Mouse (Mus musculus) layer of hippocampus, postnatal 25 days (tissue): ENCODE results near the gene Sox5. TPM values are rescaled to one million over a fixed set of nuclear protein-coding genes. Genes with fewer than 3 reads are reported as not detected.

Source experiments
- DNase-seq, 2 experiments: peaks; one replicate each; pipeline ENCODE4 v3.0.0; 2022; ENCODE audit warnings: mixed read lengths in 2 of 2, low spot score in 1 of 2; ENCODE audit errors: extremely low spot score in 1 of 2
- total RNA-seq, 2 experiments: library from RNA; stranded (reverse); gene quantifications; 2 replicates each; pipeline ENCODE4 v1.2.3; 2021

The Sox5 gene
- 10 to 100 TPM; 31.4 to 38.6 TPM for total RNA-seq

DNA sequence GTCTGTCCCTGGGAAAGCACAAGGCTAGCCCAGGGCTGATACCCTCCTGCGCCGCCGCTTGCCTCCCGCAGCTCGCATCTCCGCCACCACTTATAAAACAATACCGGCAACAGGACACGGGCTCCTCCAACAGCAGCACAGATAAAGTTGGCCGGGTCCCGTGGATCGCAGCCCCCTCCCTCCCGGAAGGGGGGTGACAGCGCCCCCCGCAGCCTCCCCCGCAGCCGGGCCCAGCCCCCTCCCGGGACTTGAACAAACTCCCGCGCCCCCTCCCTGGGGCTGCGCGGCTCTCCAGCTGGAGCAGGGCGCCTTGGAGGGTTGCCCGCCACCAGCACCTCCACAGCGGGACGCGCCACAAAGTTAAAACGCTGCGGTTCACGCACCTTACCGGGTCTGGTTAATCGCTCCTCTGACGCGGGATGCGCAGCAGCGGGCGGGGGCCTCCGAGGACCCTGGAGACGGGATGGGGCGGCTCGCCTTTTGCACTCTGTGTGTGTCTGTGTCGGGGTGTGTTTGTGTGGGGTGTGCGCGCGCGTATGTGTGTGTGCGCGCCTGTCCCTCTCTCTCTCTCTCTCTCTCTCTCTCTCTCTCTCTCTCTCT lies at the start of gene Sox5:
TSS of gene Sox5 (minus strand) at position 547 of the 600 bp plus-strand sequence.
- peak; percentile 40 to 41 for DNase-seq

DNA sequence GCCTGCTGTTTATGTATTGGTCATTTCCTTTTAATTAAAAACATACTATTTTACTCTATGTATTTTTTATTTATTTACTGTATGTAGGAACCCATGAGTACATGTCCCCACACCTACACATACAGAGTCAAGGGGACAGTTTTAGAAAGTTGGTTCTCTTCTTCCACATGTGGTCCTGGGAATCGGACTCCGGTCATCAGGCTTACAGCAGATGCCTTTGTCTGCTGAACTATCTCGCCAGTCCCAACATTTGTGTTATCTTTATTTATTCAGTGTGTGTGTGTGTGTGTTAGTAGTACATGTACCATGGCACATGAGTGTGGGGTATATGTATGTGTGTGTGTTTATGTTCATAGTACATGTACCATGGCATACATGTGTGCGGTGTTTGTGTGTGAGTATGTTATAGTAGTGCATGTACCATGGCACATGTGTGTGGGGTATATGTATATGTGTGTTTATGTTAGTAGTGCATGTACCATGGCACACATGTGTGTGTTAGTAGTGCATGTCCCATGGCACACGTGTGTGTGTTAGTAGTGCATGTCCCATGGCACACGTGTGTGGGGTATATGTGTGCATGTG lies 43.3 kb upstream of the Sox5 start:
- no peak for DNase-seq

DNA sequence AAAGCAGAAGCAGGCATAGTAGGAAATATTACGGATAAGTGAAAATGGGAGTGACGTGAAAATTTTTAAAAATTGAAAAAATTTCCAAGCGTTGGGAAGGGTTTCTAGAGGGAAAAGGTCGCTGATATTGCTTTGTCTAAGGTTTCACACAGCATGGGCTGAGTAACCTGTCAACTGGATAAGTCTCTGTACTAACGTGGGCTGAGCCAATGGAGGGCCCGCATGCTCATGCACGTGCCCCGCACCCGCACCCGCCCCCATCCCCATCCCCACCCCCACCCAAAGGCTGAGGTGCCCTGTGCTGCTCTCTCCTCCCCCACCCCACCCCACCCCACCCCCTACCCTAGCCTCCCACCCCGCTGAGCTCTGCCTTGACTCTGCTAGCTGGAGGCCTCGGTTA lies 42.4 kb upstream of the Sox5 start:
- no peak for DNase-seq

DNA sequence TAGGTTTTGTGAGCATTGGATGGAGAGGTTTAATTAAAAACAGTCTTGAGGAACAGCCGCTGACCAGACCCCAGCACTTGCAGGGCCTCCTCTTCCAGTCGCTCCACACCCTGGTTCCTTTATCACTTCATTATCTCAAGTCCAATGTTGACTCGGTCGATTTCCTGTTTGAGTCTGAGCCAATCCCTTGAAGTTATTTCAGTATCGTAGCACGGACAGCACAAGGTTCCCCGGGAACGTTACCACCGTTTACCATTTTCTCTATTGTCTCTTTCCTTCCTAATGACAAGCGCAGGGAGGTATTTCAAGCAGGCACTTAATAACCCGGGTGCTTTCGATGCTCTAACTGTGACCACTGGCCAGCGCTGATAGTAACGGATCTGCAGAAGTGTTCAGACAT lies 40.8 kb upstream of the Sox5 start:
- no peak for DNase-seq

DNA sequence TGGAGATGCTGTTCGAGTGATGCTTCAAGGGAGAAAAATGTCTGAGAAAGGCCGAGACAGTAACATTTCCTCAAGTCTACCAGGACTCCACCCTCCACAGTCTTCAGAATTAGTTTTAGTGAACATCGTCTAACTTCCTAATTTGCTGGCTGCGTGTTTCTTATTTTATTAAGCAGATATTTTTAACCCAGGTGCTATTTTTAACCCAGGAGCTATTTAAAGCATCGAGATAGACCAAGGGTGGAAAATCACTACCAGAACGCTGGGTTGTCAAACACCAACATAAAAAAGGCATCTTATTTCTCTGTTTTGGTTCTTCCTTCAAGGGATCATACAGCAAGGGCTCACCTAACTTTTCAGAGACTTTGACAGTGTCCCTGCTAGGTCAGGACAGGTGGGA lies 39.2 kb upstream of the Sox5 start:
- DNase-seq: no peak

DNA sequence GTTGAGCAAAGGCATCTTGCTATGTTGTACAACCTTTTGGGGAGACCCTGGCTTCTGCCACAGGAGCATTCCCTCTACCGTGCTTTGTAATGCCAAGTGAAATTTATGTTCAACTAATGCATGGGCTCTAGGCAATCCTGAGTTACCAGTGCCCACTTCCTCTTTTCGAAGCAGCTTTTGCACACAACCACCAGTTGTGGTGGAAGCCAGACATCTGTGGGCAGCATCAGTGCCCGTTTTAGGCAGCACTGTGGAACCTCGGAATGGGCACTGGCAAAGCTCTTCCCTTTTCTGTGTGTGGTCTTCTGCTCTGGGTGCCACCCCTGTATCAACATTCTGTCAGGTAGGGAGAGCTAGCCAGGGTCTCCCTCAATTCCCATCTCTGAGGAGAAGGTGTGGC lies 36.2 kb upstream of the Sox5 start:
- DNase-seq: no peak

DNA sequence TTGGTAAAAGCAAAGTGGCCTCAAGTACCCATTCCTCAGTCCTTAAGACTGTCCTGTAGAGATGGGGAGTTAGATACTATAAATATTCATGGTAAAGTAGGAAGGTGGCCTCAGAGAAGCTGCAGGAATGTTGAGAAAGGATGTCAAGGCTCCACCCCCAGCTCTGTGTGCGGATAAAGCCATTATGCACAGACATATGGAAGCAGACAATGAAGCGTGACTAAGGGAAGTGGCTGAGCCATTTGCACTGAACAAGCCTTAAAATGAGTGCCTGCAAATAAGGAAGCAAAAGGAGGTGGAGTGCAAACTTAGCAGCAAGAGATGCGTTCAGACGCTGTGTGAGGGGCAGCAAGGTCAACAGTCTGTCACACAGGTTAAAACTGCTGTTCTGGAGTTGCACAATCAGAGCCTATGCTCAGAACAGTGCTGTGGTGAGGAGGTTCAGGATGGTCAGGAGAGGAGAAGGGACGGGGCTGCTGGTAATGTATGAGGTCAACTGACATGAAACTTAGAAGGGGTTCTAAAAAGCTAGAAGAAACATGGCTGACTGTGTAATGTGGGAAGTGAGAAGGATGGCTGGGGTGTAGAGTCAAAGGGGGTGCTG lies 35.7 kb upstream of the Sox5 start:
- no peak for DNase-seq

DNA sequence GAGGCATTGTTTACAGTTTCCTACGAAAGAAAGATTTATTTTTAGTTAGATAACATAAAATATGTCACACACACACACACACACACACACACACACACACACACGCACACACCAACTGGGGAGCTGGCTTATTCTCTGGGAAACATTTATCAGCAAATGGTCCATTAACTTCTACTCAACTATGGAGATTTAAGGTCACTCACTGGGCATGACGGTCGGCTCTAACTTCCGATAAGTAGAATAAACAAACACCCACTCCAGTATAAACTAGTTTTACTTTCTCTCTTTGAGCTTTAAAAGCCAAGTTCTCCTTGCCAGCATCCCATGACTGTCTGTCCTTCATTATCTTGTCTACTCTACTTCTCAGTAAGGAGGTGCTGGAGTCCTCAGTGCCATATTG lies 33.8 kb upstream of the Sox5 start:
- DNase-seq: no peak

DNA sequence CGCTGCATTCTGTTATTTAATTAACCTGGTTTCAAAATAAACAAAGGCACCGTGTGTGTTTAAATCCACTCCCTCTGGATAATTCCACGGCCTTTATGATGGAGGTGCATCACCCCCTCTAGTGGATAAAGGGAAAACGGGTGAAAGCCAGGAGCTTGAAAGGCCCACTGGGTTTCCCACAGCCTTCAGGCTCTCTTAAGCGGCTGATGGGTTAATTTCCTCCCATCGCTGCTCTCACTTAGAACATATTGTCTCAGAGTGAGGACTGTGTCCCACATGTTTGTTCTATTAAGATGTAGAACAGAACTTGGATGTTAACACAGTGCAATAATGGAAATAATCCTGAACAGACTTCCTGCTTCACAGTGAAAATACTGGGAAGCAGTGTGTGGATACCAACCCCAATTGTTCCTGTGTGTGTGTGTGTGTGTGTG lies 33.2 kb upstream of the Sox5 start:
- DNase-seq: peak; percentile 20 to 25

DNA sequence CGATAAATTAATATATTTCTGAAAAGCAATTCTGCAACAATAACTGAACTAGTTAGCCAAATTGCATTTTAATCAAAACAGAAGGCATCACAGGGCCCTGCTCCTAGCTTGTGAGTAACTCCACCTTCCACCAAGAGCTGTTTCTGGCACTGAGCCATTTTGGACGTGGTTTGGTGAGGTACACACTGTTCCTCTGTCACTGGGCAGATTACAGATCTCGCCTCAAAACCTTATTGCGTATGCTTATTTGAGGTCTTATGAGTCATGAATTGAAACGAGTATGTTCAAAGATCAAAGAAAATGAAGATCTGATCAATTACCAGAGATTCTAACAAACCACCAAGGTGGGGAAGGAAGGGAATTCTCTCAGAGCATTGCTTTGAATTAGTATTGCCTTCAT lies 22.5 kb upstream of the Sox5 start:
- DNase-seq: no peak

DNA sequence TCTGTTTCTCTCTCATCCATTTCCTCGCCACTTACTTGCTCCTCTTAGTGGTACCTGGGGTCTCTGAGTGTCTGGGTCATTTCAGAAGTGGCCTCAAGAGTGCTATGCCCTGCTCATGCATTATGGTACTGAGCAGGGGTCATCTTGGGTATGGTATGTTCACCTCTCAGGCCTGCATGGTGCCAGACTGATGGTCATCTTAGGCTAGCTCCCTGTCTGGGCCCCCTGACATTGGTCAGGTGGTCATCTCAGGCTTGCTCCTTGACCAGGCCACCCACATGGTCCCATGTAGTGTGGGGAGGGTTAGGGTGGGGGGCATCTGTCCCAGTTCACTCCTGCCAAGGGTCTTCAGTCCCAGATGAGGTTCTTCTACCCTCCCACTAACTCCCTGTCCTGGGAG lies 21.3 kb upstream of the Sox5 start:
- DNase-seq: no peak

DNA sequence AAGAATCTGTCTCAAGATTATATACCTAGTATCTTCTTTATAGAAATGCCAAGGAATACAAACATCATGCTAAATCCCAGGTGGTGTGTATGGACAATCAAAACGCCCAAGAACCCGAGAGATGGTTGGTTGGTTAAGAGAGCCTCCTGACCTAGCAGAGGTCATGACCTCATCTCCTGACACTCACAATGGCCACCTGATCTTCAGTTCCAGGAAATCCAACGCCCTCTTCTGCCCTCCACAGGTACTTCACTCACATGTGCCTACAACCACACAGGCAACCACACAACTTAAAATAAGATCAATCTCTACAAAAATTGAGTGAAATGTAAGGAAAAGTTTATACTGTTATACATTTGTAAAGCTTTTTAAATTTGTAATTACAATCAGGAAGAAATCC lies 12.6 kb upstream of the Sox5 start:
- DNase-seq: no peak

DNA sequence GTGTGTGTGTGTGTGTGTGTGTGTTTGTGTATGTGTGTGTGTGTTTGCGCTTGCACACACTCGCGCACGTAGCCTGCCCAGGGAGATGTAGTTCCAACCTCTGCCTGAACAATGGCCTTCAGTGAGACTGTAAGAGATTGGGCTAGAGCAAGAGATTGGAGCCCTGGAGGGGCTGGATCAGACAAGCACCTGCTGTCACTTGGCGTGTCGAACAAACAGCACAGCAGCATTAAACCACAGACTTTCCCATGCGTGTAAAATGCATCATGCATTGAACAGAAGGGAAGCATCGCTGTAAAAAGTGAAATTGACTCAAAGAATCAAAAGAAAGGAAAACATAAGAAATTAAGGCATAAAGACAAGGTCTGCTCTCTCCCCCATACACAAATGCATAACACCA lies 11.1 kb upstream of the Sox5 start:
- no peak for DNase-seq

DNA sequence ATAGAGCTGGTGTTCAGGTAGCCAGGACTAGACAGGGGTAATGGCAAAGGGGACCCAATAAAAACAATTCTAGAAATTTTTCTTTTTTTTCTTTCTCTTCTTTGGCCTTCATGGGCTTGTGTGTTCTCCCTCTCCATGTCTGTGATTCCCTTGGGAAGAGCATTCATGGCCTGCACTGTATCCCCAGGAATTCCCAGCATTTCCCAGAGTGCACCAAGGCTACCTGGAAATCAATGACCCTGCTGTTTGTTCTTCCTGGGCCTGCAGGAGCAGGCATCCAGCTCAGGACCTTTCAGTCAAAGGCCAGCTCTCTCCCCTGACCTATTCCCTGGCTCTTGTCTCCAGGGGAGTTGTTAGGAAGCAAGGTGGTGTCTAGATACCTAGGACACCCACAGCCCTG lies 1.5 kb upstream of the Sox5 start:
- DNase-seq: no peak

DNA sequence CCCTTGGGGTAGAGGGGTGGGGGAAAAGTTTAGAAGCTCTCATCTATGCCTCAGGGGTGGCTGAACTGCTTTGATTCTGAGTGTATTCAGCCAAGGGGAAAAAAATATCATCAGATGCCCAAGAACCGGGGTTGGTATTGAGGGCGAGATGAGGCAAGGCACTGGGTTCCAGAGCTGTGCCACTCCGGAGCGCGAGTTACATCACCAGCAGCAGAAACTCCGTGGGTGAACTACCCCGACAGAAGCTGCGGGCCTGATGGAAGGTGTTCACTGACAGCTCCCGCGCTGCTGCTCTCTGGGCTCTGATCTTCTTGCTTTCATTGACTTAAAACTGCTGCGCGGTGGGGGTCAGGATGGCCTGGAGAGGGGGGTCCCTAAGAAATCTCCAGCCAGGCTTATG lies 1.1 kb upstream of the Sox5 start:
- DNase-seq: peak; percentile 13 to 17

DNA sequence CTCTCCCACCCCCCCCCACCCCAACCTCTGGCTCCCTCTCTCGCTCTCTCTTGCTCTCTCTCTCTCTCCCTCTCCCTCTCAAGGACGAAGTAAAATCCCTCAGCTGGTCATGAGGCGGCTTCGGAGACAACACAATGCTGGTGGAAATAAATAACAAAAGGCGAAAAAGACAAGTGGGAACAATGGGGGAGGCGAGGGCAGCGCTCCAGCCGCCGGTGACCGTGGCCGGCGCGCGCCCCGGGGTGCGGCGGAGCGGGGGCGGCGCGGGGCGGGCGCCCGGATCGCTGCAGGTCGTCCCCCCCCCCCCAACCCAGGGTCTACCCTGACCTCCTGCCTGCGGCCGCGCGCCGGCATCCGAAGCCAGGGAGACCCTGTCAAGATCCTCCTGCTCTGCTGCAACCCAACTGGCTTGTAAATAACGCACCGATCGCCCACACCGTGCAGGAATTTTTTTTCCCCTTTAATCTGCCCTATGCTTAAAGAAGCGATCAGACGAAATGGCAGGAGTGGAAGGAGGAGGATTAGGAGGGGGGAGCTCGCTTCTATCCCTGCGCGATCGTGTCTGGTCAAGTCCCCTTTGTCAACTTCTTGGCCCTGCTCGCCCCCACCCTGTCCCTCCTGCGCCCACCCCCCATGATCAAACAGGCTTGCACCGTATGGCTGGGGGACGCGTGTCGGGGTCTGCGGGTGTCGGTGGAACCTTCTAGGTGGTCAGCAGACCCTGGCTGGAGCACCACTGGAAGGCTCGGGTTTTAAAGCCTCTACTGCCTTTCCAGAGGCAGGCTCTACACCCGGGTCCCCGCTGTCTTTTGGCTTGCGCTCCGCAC lies 467 bp upstream of the Sox5 start:
- no peak for DNase-seq

DNA sequence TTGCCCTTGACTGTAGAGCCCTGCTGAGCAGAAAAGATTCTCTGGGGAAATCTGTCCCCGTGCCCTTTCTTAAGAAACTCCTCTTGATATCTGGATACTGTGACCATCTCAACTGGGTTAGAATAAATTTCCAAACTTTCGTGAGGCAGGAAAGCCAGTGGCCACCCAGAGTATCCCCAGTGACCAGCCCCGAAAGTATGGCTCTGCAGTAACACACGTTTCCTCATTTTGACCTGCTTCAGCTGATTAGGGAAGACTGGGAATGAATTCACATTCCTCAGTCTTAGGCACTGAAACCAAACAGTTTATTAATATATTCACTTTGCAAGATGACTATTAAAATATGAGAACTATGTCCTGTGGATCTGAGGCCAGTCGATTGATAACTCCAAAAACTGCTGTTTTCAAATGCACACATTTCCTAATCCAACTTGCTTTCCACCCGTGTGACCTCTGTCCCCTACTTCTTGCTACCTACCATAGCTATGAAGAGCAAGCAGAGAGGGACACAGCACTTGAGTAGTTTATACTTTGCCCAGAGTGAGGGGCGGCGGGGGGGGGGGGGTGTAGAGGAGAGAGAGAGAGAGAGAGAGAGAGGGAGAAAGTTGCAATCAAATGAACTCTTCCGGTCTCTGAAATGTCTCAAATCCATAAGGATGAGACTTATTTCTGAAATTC lies 1.0 kb downstream of the Sox5 start:
- no peak for DNase-seq

DNA sequence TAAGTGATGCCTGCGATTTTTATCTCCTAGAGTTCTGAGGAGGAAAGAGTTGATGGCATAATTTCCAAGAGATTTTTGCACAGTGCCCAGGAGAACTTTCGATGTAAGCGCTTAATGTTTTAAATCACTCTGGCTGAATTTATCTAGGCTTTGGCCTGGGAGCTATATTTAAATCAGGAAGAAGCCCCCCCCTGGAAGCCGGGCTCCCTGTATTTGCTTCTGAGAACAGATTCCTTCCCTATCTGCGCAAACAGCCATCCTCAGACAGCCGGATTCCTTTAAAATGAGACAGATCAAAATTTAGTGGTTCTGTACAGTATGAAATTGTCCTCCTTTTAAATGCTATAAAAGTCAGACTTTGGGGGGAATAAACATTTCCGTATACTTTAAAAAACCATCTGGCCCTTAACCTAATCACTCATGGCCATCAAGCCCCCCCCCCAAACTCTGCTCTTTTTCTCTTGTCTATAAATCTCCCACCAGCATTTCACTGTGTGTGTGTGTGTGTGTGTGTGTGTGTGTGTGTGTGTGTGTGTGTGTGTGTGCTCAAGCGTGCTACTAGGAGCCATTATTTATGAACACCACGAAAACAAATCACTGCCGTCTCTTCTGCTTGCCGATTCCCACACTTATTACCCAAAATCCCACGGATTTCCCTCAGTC lies 1.7 kb downstream of the Sox5 start:
- DNase-seq: no peak

DNA sequence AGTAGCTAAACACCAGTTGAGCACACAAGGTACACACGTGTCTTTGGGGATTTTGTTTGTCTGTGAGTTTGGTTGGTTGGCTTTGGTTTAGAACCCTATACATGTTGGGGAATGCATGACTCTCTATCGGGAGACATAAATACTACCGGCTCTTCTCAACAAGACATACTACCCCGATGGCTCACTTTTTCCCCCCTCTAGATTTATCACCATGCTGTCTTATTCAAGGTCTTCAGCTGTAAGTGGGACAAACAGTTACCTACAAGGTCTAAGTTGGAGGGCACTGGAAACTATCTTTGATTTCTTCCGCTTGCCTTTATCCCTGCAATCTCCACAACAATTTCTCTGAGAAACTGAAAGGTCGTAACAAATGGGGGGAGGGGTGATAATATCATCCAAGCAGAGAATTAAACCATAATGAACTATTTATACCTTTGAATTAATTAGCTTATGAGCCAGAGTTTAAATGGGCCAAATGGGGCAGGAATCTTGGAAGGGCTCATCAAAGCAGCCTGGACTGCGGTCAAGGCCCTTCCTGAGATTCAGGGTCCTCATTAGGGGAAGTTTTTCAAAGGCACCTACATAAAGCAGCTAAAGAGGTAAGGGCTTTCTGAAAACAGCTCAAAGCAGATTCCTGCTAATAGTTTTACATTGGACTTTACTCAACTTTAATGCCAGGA lies 4.3 kb downstream of the Sox5 start:
- no peak for DNase-seq

DNA sequence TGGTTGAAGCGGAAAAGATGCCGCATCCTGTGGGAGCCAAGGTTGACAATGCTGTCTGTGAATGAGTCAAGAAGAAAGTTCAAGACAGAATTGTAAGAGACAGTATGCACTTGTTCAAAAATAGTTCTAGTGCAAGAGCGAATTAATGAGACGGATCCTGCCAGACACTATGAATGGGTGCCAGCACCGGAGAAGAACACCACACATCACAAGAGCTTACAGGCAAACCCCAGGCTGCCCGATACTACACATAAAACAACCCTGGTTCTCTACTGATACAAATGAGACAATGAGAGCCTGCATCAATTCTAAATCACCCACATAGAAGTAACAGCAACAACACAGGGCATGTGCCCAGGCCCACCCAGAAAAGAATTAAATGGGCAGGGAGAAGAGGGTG lies 8.0 kb downstream of the Sox5 start:
- DNase-seq: no peak
